Mouse (Mus musculus): ENCODE results near the gene Ppm1h. TPM values are rescaled to one million over a fixed set of nuclear protein-coding genes. Genes with fewer than 3 reads are reported as not detected.
A peak's percentile ranks its signal among the peaks of the same experiment; 100 is the strongest.

Ppm1h gene
- polyA plus RNA-seq, 1 experiment from 2014 or later = 4.9 TPM

GRCm38 (mm10) chr10:122789648-122790170, 111.1 kb downstream of the Ppm1h start:
- Histone ChIP-seq H3K4me3 (ENCODE audit: control insufficient read depth in 1 of 2, insufficient read depth in 1 of 2, low read depth in 1 of 2, low read length in 2 of 2) (no peak overlapping the region), H3K9me3 (ENCODE audit: control insufficient read depth, low read length) (no peaks in the 10 kb centered on the region), H3K4me2 (ENCODE audit: low read length) (no peak overlapping the region), H3K27ac (replicated peaks in 1 of 2; ENCODE audit: control insufficient read depth in 1 of 2, insufficient read depth in 1 of 2, low read depth in 2 of 2, low read length in 2 of 2) (no peak overlapping the region), H3K9ac (ENCODE audit: low read length) (no peak overlapping the region), H3K4me1 (ENCODE audit: control insufficient read depth in 2 of 2, insufficient read depth in 2 of 2, low read length in 2 of 2) (peaks cover 0 to 8% of the 10 kb centered on the region in 2 experiments; a peak in 3 of 4 replicates), H3K36me3 (ENCODE audit: control insufficient read depth, insufficient read depth, low read length) (no peaks in the 10 kb centered on the region), H3K27me3 (ENCODE audit: control insufficient read depth, insufficient read depth, low read length) (no peaks in the 10 kb centered on the region)
- 40% methylated on average over 12 of the region's 12 CpGs for WGBS
- no peak for ATAC-seq (ENCODE audit: insufficient number of reproducible peaks, insufficient read depth, low FRiP score, low read depth)

- Histone ChIP-seq H3K27me3 (ENCODE audit: control insufficient read depth, insufficient read depth, low read length) (no peaks in the 10 kb centered on the region), H3K4me3 (ENCODE audit: control insufficient read depth in 1 of 2, insufficient read depth in 1 of 2, low read depth in 1 of 2, low read length in 2 of 2) (peak overlapping the region; percentile 26 to 33), H3K9ac (ENCODE audit: low read length) (peak overlapping the region; percentile 59), H3K27ac (replicated peaks in 1 of 2; ENCODE audit: control insufficient read depth in 1 of 2, insufficient read depth in 1 of 2, low read depth in 2 of 2, low read length in 2 of 2) (no peak overlapping the region), H3K36me3 (ENCODE audit: control insufficient read depth, insufficient read depth, low read length) (no peaks in the 10 kb centered on the region), H3K4me1 (ENCODE audit: control insufficient read depth in 2 of 2, insufficient read depth in 2 of 2, low read length in 2 of 2) (peaks cover 0 to 8% of the 10 kb centered on the region in 2 experiments; a peak in 3 of 4 replicates), H3K4me2 (ENCODE audit: low read length) (peak overlapping the region; percentile 67), H3K9me3 (ENCODE audit: control insufficient read depth, low read length) (no peaks in the 10 kb centered on the region)
- WGBS = 6% methylated on average over 21 of the region's 21 CpGs
- ATAC-seq (ENCODE audit: insufficient number of reproducible peaks, insufficient read depth, low FRiP score, low read depth) = peak; percentile 70
Measured at GRCm38 (mm10) chr10:122792021-122792966, 113.7 kb downstream of the Ppm1h start.

GRCm38 (mm10) chr10:122793193-122793592, 114.6 kb downstream of the Ppm1h start:
- Histone ChIP-seq H3K4me3 (ENCODE audit: control insufficient read depth in 1 of 2, insufficient read depth in 1 of 2, low read depth in 1 of 2, low read length in 2 of 2) (no peak overlapping the region), H3K9me3 (ENCODE audit: control insufficient read depth, low read length) (no peaks in the 10 kb centered on the region), H3K27ac (replicated peaks in 1 of 2; ENCODE audit: control insufficient read depth in 1 of 2, insufficient read depth in 1 of 2, low read depth in 2 of 2, low read length in 2 of 2) (no peak overlapping the region), H3K4me2 (ENCODE audit: low read length) (no peak overlapping the region), H3K27me3 (ENCODE audit: control insufficient read depth, insufficient read depth, low read length) (no peaks in the 10 kb centered on the region), H3K36me3 (ENCODE audit: control insufficient read depth, insufficient read depth, low read length) (no peaks in the 10 kb centered on the region), H3K9ac (ENCODE audit: low read length) (no peak overlapping the region), H3K4me1 (ENCODE audit: control insufficient read depth in 2 of 2, insufficient read depth in 2 of 2, low read length in 2 of 2) (peaks cover 0 to 8% of the 10 kb centered on the region in 2 experiments; a peak in 3 of 4 replicates)
- WGBS = 73% methylated on average over 11 of the region's 11 CpGs
- ATAC-seq (ENCODE audit: insufficient number of reproducible peaks, insufficient read depth, low FRiP score, low read depth) = no peak

- Histone ChIP-seq H3K36me3 (ENCODE audit: control insufficient read depth, insufficient read depth, low read length) (no peaks in the 10 kb centered on the region), H3K4me2 (ENCODE audit: low read length) (peak overlapping the region; percentile 31), H3K4me3 (ENCODE audit: control insufficient read depth in 1 of 2, insufficient read depth in 1 of 2, low read depth in 1 of 2, low read length in 2 of 2) (0 out of 4 replicates have a peak overlapping the region, but pooled peaks of 1 of the 2 experiments have one; percentile 18), H3K27ac (replicated peaks in 1 of 2; ENCODE audit: control insufficient read depth in 1 of 2, insufficient read depth in 1 of 2, low read depth in 2 of 2, low read length in 2 of 2) (peak overlapping the region in 1 of 2 experiments; percentile 28; a peak in 1 of 4 replicates), H3K9me3 (ENCODE audit: control insufficient read depth, low read length) (no peaks in the 10 kb centered on the region), H3K9ac (ENCODE audit: low read length) (no peak overlapping the region), H3K27me3 (ENCODE audit: control insufficient read depth, insufficient read depth, low read length) (no peaks in the 10 kb centered on the region), H3K4me1 (ENCODE audit: control insufficient read depth in 2 of 2, insufficient read depth in 2 of 2, low read length in 2 of 2) (peaks cover 0 to 8% of the 10 kb centered on the region in 2 experiments; a peak in 3 of 4 replicates)
- 0 out of 2 replicates have a peak, but pooled peaks have one; percentile 9 for ATAC-seq (ENCODE audit: insufficient number of reproducible peaks, insufficient read depth, low FRiP score, low read depth)
- WGBS = 40% methylated on average over 20 of the region's 20 CpGs
Measured at GRCm38 (mm10) chr10:122794187-122794850, 115.8 kb downstream of the Ppm1h start.

- H3K4me3 ChIP-seq (ENCODE audit: control insufficient read depth in 1 of 2, insufficient read depth in 1 of 2, low read depth in 1 of 2, low read length in 2 of 2) = no peak overlapping the region
- H3K27me3 ChIP-seq (ENCODE audit: control insufficient read depth, insufficient read depth, low read length) = no peaks in the 10 kb centered on the region
- no peak overlapping the region for H3K4me2 ChIP-seq (ENCODE audit: low read length)
- H3K9me3 ChIP-seq (ENCODE audit: control insufficient read depth, low read length) = no peaks in the 10 kb centered on the region
- no peak overlapping the region for H3K9ac ChIP-seq (ENCODE audit: low read length)
- H3K36me3 ChIP-seq (ENCODE audit: control insufficient read depth, insufficient read depth, low read length) = no peaks in the 10 kb centered on the region
- H3K27ac ChIP-seq (replicated peaks in 1 of 2; ENCODE audit: control insufficient read depth in 1 of 2, insufficient read depth in 1 of 2, low read depth in 2 of 2, low read length in 2 of 2) = no peak overlapping the region
- 81% methylated on average over 6 of the region's 6 CpGs for WGBS
- H3K4me1 ChIP-seq (ENCODE audit: control insufficient read depth in 2 of 2, insufficient read depth in 2 of 2, low read length in 2 of 2) = peaks cover 3 to 5% of the 10 kb centered on the region in 2 experiments; a peak in 2 of 4 replicates
- no peak for ATAC-seq (ENCODE audit: insufficient number of reproducible peaks, insufficient read depth, low FRiP score, low read depth)
Measured at GRCm38 (mm10) chr10:122797955-122798354, 119.4 kb downstream of the Ppm1h start.

GRCm38 (mm10) chr10:122800003-122800731, 121.6 kb downstream of the Ppm1h start:
- no peaks in the 10 kb centered on the region for H3K27me3 ChIP-seq (ENCODE audit: control insufficient read depth, insufficient read depth, low read length)

GRCm38 (mm10) chr10:122800732-122801110, 122.2 kb downstream of the Ppm1h start:
- Histone ChIP-seq H3K9me3 (ENCODE audit: control insufficient read depth, low read length) (0 out of 2 replicates have a peak, but pooled peaks cover 3% of the 10 kb centered on the region), H3K36me3 (ENCODE audit: control insufficient read depth, insufficient read depth, low read length) (no peaks in the 10 kb centered on the region), H3K4me3 (ENCODE audit: control insufficient read depth in 1 of 2, insufficient read depth in 1 of 2, low read depth in 1 of 2, low read length in 2 of 2) (no peak overlapping the region), H3K27me3 (ENCODE audit: control insufficient read depth, insufficient read depth, low read length) (no peaks in the 10 kb centered on the region), H3K27ac (replicated peaks in 1 of 2; ENCODE audit: control insufficient read depth in 1 of 2, insufficient read depth in 1 of 2, low read depth in 2 of 2, low read length in 2 of 2) (no peak overlapping the region), H3K4me2 (ENCODE audit: low read length) (no peak overlapping the region), H3K9ac (ENCODE audit: low read length) (no peak overlapping the region), H3K4me1 (ENCODE audit: control insufficient read depth in 2 of 2, insufficient read depth in 2 of 2, low read length in 2 of 2) (peaks cover 3 to 5% of the 10 kb centered on the region in 2 experiments; a peak in 2 of 4 replicates)
- 83% methylated on average over 4 of the region's 4 CpGs for WGBS
- ATAC-seq (ENCODE audit: insufficient number of reproducible peaks, insufficient read depth, low FRiP score, low read depth) = no peak

More at GRCm38 (mm10) chr10:122800003-122800731, 121.6 kb downstream of the Ppm1h start:
- 69% methylated on average over 19 of the region's 19 CpGs for WGBS
- Histone ChIP-seq H3K9ac (ENCODE audit: low read length) (no peak overlapping the region), H3K36me3 (ENCODE audit: control insufficient read depth, insufficient read depth, low read length) (no peaks in the 10 kb centered on the region), H3K27ac (replicated peaks in 1 of 2; ENCODE audit: control insufficient read depth in 1 of 2, insufficient read depth in 1 of 2, low read depth in 2 of 2, low read length in 2 of 2) (peak overlapping the region in 1 of 2 experiments; percentile 5; a peak in 1 of 4 replicates), H3K4me1 (ENCODE audit: control insufficient read depth in 2 of 2, insufficient read depth in 2 of 2, low read length in 2 of 2) (peaks cover 3 to 5% of the 10 kb centered on the region in 2 experiments; a peak in 2 of 4 replicates), H3K4me3 (ENCODE audit: control insufficient read depth in 1 of 2, insufficient read depth in 1 of 2, low read depth in 1 of 2, low read length in 2 of 2) (no peak overlapping the region), H3K4me2 (ENCODE audit: low read length) (no peak overlapping the region), H3K9me3 (ENCODE audit: control insufficient read depth, low read length) (0 out of 2 replicates have a peak, but pooled peaks cover 3% of the 10 kb centered on the region)
- ATAC-seq (ENCODE audit: insufficient number of reproducible peaks, insufficient read depth, low FRiP score, low read depth) = no peak

All from heart, embryonic 14.5 days (tissue).